ENCODE assay signal across 8 mouse cellular contexts in genomic region chr12:83487476-83487991, GRCm38 (mm10). TPM values are rescaled to one million over a fixed set of nuclear protein-coding genes. Genes with fewer than 3 reads are reported as not detected.
DNase-seq lines count a peak whose midpoint lies in the region; ATAC-seq and TF ChIP-seq lines count a peak whose summit lies in the region.

Gene Dpf3, minus strand, starts transcription at chr12:83487716.

- peak; percentile 96 for ATAC-seq in embryonic facial prominence, embryonic 14.5 days (ENCODE audit: low read depth)
- peak; percentile 94 for ATAC-seq in limb, embryonic 14.5 days (ENCODE audit: low FRiP score, low read depth)
- ATAC-seq in midbrain, postnatal 0 days (ENCODE audit: low FRiP score) = peak; percentile 93

- DNase-seq in 3134 (ENCODE audit: extremely low read depth, insufficient read length, low spot score) = peak; percentile 59
- DNase-seq in adrenal gland, postnatal 4 days (ENCODE audit: low spot score in 2 of 2) = peak; percentile 95 to 99
- peak; percentile 96 for DNase-seq in embryonic facial prominence, embryonic 14.5 days (ENCODE audit: low spot score)
- DNase-seq in heart, adult 8-10 months (ENCODE audit: low spot score) = peak; percentile 99
- DNase-seq in kidney, adult 9 months = peak; percentile 100
- peak; percentile 96 for DNase-seq in limb, embryonic 14.5 days (ENCODE audit: low spot score)
- peak; percentile 97 for DNase-seq in midbrain, postnatal 0 days (ENCODE audit: low spot score)
- peak; percentile 98 for DNase-seq in spleen, postnatal 14 days (ENCODE audit: low spot score in 2 of 2)

- H3K4me1 ChIP-seq in embryonic facial prominence, embryonic 14.5 days (ENCODE audit: control insufficient read depth, insufficient read depth, low read length) = peaks cover 22% of the 10 kb centered on the region
- peaks cover 15% of the 10 kb centered on the region for H3K4me1 ChIP-seq in limb, embryonic 14.5 days (ENCODE audit: control insufficient read depth, insufficient read depth, low read length)
- H3K4me1 ChIP-seq in midbrain, postnatal 0 days (ENCODE audit: insufficient read depth, low read length) = 0 out of 2 replicates have a peak, but pooled peaks cover 5% of the 10 kb centered on the region

- no peak for TF ChIP-seq CTCF in midbrain, postnatal 0 days (IDR thresholded peaks at IDR 0.05)

- H3K4me2 ChIP-seq in embryonic facial prominence, embryonic 14.5 days (ENCODE audit: low read depth, low read length) = peak within 1 kb of the TSS; percentile 100
- peak within 1 kb of the TSS; percentile 100 for H3K4me2 ChIP-seq in limb, embryonic 14.5 days (replicated peaks; ENCODE audit: low read depth, low read length, severe bottlenecking)
- H3K4me2 ChIP-seq in midbrain, postnatal 0 days (ENCODE audit: low read depth, low read length, poor library complexity, severe bottlenecking) = peak within 1 kb of the TSS; percentile 99

- WGBS in embryonic facial prominence, embryonic 14.5 days = 0% methylated on average over 31 of the region's 31 CpGs
- WGBS in limb, embryonic 14.5 days = under 1% methylated on average over 31 of the region's 31 CpGs
- WGBS in midbrain, postnatal 0 days = 1% methylated on average over 31 of the region's 31 CpGs

- peak within 1 kb of the TSS; percentile 68 for H3K4me3 ChIP-seq in embryonic facial prominence, embryonic 14.5 days (ENCODE audit: low read depth, low read length)
- H3K4me3 ChIP-seq in limb, embryonic 14.5 days (replicated peaks; ENCODE audit: low read length) = peak within 1 kb of the TSS; percentile 65
- peak within 1 kb of the TSS; percentile 75 for H3K4me3 ChIP-seq in midbrain, postnatal 0 days (ENCODE audit: low read depth, low read length)

- TF ChIP-seq POLR2A in limb, embryonic 14.5 days (IDR thresholded peaks at IDR 0.05; ENCODE audit: borderline replicate concordance, extremely low read depth, insufficient read depth, insufficient read length) = no peak

- H3K27me3 ChIP-seq in embryonic facial prominence, embryonic 14.5 days (replicated peaks; ENCODE audit: control insufficient read depth, insufficient read depth, low read length) = peaks cover 36% of the 10 kb centered on the region
- H3K27me3 ChIP-seq in limb, embryonic 14.5 days (ENCODE audit: control insufficient read depth, insufficient read depth, low read length) = peaks cover 35% of the 10 kb centered on the region
- H3K27me3 ChIP-seq in midbrain, postnatal 0 days (ENCODE audit: insufficient read depth, low read length) = no peaks in the 10 kb centered on the region

- peak within 1 kb of the TSS; percentile 48; the same call in 1 of the 2 replicates for H3K27ac ChIP-seq in embryonic facial prominence, embryonic 14.5 days (replicated peaks; ENCODE audit: low read depth, low read length)
- H3K27ac ChIP-seq in limb, embryonic 14.5 days (replicated peaks; ENCODE audit: low read depth, low read length) = peak within 1 kb of the TSS; percentile 55; the same call in 1 of the 2 replicates
- peak within 1 kb of the TSS; percentile 78 for H3K27ac ChIP-seq in midbrain, postnatal 0 days (ENCODE audit: low read depth, low read length)

- peaks cover 8% of the 10 kb centered on the region for H3K9me3 ChIP-seq in embryonic facial prominence, embryonic 14.5 days (ENCODE audit: control insufficient read depth, low read length)
- H3K9me3 ChIP-seq in limb, embryonic 14.5 days (ENCODE audit: control insufficient read depth, low read length) = no peaks in the 10 kb centered on the region
- no peaks in the 10 kb centered on the region for H3K9me3 ChIP-seq in midbrain, postnatal 0 days (ENCODE audit: low read length)

- H3K9ac ChIP-seq in embryonic facial prominence, embryonic 14.5 days (ENCODE audit: low read depth, low read length) = peak within 1 kb of the TSS; percentile 68
- H3K9ac ChIP-seq in limb, embryonic 14.5 days (ENCODE audit: low read depth, low read length, severe bottlenecking) = peak within 1 kb of the TSS; percentile 63
- peak within 1 kb of the TSS; percentile 61 for H3K9ac ChIP-seq in midbrain, postnatal 0 days (replicated peaks; ENCODE audit: low read length, poor library complexity, severe bottlenecking)

- H3K36me3 ChIP-seq in embryonic facial prominence, embryonic 14.5 days (ENCODE audit: control insufficient read depth, insufficient read depth, low read length) = no peaks in the 10 kb centered on the region
- no peaks in the 10 kb centered on the region for H3K36me3 ChIP-seq in limb, embryonic 14.5 days (ENCODE audit: control insufficient read depth, insufficient read depth, low read length)
- no peaks in the 10 kb centered on the region for H3K36me3 ChIP-seq in midbrain, postnatal 0 days (ENCODE audit: insufficient read depth, low read length)

RNA-seq across cellular contexts. Expression of gene Dpf3, which starts in this region (rescaled TPM):
- total RNA-seq in adrenal gland, postnatal 4 days (2021) = 10 to 100 TPM in 1 of 2 experiments, 1 to 10 TPM in 1; 9.4 to 10.5 TPM
- polyA plus RNA-seq in embryonic facial prominence, embryonic 14.5 days (2014; fragmentation: Nextera tagmentation; extraction: Ambion mirVana) = 4.3 and 6.1 TPM in 2 replicates
- total RNA-seq in heart, adult 8-10 months (2022) = 10 to 100 TPM; 16.7 to 21.1 (median 18.0) TPM
- 1.8 and 3.0 TPM in 2 replicates for polyA plus RNA-seq in limb, embryonic 14.5 days (2012; rRNA removed)
- polyA plus RNA-seq in limb, embryonic 14.5 days (2014; fragmentation: Nextera tagmentation; extraction: Ambion mirVana) = 4.0 and 4.9 TPM in 2 replicates
- total RNA-seq in midbrain, postnatal 0 days (2014; rRNA removed) = 31.7 and 35.9 TPM in 2 replicates
- polyA plus RNA-seq in midbrain, postnatal 0 days (2015; fragmentation: Nextera tagmentation; extraction: Ambion mirVana) = 10.3 and 14.3 TPM in 2 replicates

Comparison
In these comparisons a context has a peak if more than half of its experiments do, and no peak if none do; other contexts are left out.
1. Peak in every context shown above with its lines: DNase-seq, ATAC-seq, H3K4me3 ChIP-seq and H3K27ac ChIP-seq.